Mouse (Mus musculus) gastrocnemius, adult 18-20 months (tissue): ENCODE measurements at regions not wholly inside any gene's neighbourhood (a gene's known extent, or its start where the extent isn't known, plus 50 kb on each side); places are given as distances from the start of the nearest gene placed in this dataset.

Source experiments
- DNase-seq: peaks from one replicate; pipeline ENCODE4 v3.0.0; 2021; ENCODE audit warnings: low spot score

DNA sequence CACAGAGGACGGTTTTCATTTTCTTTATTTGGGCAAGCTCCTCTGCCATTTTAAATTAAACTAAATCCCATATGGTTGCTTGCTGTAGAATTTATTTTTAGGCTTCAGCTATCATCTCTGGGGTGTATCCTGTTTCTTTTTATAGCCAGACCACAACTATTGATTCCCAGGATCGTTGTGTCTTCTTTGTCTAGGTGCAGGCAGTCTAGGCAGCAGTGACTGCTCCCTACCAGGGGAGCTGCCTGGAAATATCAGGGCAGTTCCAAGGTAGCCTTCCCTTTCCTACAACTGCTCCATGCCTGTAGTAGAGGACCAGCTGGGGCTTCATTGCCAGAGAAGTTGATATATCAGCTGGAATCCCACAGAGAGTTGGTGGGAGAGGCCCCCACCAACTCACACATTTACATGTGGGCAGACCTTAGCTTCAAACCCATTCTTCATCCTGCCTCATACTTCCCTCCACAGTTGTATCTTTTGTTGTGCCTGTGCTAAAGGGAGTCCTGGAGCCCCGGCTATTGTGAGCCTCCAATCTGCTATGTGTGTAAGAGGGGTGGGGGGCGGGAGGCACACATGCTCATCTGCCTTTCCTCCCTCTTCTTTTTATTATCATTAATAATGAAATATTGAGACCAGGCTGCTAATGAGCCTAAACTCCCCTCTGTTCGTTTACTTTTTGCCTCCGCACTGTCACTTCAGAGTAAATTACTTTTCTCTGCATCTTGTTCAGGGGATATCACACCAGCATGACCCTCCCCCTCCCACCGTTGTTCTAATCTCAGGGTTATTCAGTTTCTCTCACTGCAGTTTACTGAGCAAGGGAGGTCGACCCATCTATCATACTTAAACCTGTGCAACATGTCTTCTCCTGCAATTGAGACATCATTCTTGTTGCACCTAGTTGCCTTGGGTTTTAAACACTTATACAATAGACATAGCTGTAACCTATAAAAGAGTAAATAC, 576.3 kb upstream of the Plxna2 start:
- no peak for DNase-seq

DNA sequence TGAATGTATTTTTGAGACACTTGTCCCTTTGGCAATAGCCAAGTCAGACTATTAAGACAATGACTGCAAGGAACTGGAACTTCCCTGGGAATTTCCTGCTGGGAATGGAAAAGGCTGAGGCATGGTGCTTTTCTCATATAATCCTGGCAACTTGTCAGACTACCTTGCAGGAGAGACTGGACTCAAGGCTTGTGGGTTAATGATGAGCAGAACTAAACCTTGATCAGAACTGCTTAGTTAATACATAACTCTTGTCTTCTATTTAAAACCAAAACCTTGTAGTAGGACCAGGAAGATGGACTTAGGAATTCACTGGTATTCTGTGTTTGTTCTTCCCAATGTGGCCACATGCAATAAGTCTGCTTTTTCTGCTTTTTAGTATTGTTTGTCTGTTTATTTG, 579.3 kb upstream of the Plxna2 start:
- DNase-seq, result no peak

DNA sequence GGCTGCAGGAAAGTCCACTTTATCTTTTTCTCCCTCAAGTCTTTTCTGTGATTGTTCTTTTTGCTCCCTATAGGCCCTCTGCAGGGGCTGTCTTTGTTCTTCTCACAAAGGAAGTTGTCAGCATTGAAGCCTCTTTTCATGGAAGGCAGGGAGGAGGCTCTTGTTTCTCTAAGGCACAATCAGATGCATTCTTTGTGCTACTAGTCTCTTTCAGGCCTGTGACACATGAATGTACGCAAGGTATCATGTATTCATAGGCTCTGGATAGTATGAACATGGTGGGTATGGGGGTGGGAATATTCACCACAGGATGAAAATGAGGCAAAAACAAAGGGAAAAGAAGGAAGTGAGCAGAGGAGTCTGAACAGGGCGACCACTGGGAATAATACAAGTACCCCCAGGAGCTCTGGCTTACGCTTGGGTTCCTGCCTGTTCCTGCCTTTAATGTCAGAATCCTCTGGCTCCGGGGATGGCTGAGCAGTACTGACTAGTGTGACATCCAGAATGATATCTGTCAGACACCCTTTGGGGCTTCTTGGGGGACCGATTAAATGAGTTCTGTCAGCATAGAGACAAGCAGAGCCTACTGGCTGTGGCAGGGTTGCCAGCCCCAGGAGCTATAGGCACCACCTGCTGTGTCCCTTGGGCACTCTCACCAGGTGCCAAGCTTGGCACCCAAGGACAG, 583.7 kb upstream of the Plxna2 start:
- no peak for DNase-seq

DNA sequence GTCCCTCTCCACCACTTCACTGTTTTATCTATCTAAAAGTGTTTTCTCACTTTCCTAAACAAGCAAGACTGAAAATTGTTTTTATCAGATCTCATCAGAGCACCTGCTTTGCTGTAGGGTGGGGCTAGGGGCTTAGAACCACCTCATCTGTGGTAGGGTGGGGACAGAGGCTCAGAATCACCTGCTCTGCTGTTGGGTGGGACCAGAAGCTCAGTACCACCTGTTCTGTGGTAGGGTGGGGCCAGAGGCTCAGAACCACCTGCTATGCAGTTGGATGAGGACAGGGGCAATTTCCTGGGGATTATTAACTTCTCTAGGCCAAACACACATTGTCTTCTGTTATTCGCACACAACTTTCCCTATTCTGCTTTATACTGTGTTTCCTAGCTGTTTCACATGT, 585.4 kb upstream of the Plxna2 start:
- no peak for DNase-seq

DNA sequence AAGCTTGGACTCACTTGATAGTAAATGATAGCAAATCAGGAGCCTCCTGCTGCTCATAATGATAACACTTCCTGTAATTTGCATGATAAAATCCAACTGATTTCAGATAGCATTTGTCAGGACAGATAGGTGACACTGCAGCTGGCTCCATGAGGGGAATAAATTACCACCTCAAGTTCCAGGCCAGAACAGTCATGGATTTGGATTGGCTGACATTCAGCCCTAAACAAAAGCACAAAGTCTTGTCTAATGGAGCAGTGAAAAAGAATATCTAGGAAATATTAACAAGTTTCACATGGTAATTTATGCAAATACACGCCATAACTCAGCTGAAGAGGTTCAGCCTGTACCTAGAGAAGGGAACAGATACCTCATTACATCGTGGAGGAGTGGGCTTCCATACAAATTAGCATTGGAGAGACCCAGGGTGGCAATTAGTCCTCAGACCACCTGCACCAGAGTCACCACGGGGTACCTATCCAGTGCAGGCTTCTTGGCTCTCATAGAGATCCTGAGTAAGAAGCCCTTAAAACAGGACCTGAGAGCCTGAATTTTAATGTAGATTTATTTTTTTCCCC, 587.3 kb upstream of the Plxna2 start:
- no peak for DNase-seq

DNA sequence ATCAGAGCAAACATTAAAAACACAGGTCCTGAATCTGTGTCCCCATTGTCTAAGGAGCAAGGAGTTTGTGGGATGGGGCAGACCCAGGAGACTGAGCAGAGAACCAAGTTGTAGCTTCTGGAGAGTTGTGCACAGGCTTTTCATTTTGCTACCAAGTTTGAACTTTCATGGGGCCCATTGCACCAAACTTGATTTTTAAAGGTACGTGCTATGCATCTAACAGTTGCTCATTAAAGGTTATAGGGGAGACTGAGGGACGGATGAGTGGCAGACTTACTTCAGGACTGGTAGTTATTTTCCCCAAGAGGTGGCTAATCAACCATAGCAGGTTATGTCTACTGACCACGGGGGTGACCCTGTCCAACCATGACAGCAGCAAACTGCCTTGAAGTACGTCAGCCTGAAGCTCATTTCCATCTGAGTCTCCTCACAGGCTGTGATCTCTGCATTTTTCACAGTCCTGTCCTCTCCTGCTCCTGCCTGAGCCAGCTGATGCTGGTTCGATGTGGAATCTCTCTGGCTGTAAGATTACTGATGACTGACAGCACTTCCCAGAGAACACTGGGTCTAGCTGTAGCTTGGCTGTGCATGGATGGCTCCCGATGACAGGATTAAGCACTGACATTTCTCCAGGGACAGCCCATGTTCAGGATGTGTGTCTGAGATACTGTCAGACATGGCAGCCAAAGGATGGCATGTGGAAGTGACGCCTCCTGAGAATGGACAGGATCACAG, 590.9 kb upstream of the Plxna2 start:
- no peak for DNase-seq

DNA sequence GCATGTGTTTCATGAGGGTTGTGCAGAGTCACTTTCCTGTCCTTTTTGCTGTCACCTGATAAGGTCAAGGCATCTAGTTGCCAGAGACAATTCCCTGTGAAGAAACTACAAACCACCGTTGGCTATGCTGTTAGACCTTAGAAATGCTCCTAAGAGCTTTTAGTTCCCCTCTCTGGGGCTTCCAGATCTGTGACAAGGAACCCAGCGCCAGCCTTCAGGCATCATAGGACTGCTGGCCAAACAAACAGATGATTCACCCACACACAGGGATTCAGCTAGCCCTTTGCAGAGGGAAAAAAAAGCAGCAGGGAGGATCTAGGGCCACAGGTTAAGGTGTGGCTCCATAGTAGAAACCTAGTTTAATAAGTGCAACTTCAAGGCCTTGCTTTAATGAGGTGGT, 591.8 kb upstream of the Plxna2 start:
- no peak for DNase-seq

DNA sequence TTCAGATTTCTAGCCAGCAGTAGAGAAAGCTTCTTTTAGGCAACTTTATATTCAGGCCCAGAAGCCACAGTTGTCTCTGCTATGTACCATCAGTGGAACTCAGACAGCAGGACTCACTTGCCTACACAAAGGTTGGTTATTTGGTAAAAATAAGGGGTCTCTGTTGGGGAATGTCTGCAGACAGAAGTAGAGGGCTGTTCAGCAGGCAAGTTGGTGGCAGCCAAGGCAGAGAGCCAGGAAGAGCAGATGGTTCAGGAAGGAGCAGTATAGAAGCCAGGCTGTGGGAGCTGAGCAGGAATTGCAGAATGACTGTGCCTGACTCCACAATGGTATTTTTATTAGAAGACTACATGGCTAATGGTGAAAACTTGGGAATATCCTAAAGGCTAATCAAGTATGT, 598.7 kb upstream of the Plxna2 start:
- DNase-seq, result no peak

DNA sequence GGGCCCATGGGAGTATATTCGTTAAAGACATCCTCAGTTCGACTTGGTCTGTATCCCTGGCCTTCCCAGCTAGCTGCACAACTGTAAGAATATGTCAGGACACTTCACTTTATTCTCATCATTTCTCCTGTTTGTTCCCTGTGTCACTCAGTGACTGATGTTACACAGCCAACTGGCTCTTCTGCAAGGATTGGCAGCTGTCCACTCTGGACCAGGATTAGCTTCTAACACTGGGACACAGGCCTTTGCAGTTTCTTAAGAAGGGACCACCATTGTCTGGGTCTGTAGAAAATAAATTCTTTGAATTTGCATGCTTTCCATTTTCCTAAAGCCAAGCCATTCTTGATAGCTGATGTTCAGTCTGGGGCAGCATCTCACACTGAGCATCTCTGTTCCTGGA, 622.1 kb upstream of the Camk1g start:
- DNase-seq, result no peak

DNA sequence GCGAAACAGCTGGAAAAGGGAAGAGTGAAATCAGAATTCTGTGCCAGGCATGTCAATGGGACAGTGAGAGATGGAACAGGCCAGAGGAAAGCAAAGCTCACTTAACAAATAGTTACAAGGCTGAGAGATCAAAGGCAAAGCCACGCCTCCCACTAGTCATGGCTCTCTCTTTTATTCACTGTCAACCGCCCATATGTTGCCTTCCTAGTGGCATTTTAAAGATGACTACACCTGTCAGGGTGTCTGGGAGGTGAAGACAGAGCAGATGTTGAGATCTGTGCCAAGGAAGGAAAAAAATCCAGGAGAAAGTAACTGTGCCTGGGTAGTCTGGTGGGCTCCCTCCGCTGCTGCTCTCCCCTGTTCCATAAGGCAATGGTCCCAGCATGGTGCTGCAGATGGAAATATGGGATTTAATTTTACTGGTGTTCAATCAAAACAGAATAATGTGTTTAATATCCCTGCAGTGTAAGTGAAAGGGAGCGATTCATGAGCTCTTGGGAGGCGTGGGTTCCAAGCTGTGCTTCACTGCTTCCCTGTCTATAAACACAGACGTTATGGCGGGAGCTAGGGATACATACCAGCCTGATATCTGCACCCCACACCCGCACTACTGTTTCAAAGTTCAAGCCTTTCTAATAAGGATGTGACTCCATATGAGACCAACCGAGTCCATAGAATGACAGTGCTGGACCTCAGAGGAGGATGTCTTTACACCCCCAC, 620.0 kb upstream of the Camk1g start:
- DNase-seq, result no peak

DNA sequence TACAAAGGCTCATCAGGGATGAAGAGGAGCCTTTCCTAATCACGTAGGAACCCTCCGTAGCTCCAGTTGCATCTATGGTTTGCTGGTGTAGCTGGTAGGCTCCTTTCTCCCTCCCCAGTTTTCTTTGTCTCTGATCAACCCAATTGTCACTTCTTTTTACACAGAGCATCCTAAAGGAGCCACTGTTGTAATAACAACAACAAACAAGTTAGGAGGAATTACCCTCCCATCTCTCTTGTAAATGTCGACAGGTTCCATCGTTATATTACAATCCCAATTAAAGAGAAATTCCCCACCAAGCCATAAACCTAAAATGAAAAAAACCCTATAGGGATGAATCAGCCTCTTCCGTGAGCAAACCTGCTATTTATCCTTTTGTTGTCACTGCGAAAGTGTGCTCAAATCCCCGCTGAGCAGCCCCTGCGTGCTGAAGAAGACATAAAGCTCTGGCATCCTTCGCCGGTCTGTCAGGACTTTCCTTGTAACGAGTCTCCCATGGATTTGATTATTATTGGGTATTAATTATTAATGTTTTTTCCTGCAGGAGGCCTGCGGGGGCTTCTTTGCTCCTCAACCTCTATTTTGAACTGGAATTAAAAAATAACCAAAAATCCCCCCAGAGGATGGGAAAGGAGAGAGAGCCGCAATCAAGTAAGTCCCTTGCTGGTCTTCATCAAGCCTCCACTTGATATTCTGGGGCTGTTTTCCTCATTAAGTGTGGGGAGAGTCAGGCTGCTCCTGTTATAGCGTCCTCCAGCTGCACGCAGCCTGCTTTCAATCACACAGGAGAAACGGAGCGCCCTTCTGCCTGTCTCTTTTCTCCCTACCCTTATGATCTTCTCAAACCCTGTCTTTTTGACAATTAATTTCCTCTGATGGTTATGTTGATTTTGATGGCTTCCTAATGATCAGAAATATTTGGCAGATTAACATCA, 619.1 kb upstream of the Camk1g start:
- no peak for DNase-seq

DNA sequence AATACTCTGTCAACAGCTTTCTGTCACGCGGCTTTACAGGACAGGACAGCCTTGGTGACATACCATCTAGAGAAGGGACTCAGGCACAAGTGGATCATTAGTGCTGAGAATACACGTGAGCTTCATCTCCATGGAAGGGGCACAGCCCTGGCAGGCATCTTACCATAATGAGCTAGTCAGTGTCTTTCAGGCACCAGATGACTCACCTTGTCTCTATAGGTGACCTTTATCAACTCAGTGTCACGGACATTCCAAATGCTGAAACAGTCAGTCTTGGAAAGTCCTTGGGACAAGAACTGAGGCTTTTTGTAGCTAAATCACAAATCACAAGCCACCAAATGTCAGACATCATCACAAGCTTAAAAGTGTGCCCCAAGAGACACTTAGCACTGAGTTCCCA, 610.5 kb upstream of the Camk1g start:
- DNase-seq, result no peak

DNA sequence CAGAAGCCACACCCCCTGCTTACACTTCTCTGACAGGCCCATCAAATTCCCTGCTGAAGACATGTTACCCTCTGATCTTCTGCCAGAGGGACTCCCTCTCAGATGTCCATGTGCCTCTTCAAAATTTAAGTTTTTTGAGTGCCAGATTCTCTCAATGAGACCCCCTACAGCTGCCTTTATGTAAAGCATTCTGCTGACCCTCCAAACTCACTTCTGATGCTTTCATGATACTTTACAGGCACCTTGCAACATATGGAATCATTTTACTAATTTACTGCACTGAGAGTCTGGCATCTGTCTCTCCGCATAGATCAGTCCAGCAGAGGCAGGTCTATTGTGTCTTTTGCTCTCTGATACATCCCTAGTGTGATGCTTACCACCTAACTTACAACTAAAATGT, 601.4 kb upstream of the Camk1g start:
- no peak for DNase-seq

DNA sequence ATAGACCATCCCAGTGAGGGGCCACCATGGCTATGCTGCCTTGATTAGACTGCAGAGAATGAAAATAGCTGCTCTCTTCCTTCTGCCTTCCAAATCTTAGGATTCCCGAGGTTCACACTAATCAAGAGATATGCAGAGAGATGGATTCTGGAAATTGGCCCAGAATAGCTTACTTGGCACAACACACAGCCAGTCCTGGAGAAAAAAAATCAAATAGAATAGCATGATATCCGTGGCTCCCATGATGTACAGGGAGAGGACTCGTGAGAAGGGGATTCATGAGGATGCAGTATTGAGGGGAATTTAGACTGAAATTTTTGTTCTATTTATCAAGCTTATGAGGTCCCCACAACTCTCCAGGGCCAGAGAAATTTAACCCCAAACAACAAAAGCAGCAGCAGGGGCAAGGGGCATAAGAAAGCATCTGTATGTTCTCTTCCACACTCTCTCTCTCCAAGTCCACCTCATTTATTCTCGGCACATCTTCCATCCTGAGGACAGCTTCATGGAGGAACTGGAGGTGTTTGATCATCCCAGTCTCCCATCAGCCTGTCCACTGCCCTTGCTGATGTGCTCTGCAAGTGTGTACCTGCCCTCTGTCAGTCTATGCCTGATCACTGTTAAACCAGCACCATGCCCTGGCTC, 599.3 kb upstream of the Camk1g start:
- DNase-seq, result no peak

DNA sequence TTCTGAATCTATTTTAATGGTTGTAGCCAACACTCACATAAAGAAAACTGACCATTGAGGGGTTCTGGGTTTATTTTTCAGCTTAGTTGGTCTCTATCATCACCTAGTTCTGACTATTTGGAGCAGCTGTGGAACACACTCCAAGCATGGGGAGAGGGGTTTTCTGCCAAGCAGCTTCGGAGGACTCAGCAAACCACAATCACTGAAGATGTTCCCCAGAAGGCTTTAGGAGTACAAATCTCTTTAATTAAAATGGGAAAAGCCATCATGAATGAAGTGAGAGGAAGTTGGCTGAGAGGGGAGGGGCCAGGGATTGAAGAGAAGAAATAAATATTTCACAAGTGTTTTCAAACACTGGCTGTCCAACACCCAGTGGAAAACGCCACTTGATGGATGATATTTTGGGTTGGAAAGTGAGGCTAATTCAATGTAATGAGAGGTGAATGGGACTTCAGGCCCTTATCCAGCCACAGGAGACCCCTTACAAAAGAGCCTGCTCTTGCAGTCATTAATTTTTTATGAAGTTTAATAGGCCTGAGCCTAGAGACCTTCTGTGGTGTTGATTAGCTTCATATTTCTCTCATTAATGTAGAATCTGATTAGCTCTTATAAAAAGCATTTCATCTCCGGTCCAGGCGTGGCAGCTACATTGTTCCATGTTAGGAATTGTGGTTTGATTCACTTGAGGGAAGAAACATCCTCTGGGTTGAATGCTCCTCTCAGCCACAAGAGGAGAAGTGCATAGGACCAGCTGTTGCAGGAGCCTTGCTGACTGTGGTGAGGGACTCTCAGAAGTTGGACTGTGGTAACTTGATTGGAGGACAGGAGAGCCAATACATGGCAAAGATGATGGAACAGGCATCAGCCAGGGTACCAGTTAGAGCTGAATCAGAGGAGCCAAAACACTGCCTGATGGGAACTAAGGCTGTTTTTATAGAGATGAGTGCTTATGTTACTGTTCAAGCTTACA, 598.1 kb upstream of the Camk1g start:
- no peak for DNase-seq

DNA sequence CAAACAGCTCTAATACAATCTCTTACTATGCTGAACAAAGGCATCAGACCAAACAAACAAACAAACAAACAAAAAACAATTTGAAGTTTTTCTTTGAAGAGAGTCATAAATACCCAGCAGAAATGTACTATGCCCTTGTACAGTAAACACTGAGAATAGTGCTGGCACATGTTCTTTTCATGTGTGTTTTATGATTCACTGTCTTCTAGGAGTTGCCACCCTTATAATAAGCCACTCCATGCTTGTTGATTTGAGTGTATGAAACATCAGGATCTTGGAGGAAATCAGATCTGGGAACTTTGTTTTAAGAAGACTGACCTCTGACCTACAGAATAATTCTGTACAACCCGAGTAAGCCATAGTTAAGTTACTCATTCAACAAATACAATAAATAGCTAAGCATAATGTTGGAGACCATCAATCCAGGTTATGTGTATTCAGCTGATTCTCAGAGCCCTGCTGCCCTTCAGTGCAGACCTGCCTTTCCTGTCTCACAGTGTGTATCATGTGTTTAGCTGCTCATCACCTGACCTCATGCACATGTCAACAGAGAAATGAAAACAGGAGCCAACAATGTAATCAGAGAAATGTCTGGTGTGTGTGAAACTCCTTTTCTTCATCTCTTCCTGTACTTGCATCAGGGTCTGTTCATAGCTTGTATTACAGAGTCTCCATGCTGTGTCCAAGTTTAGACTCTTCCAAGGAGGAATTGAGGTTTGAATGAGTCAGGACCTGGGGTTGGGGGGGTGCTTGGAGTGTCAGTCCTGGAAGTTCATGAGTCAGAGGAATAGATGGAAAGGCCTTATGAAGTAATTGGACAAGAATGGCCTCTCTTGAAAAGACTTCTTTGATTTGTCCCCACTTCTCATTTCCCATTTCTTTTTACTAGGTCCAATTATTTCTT, 596.8 kb upstream of the Camk1g start:
- DNase-seq, result no peak

DNA sequence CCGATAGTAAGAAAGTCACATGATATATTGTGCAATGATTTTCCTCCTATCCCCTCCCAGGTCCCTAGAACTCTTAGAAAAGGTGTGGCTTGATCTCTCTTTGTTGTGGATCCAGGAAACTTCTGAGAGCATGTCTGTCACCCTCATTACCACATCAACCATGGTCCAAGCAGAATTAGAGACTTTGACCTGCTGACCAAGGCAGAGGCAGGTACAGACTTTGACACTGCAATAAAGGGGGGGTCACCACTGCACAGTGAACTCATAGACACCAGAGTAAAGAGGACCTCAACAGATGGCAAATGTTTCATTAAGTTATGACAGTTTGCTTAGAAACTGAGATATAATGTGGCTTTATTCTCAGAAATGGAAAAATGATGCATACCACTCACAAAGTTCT, 595.2 kb upstream of the Camk1g start:
- no peak for DNase-seq
